In the genomic region with DNA sequence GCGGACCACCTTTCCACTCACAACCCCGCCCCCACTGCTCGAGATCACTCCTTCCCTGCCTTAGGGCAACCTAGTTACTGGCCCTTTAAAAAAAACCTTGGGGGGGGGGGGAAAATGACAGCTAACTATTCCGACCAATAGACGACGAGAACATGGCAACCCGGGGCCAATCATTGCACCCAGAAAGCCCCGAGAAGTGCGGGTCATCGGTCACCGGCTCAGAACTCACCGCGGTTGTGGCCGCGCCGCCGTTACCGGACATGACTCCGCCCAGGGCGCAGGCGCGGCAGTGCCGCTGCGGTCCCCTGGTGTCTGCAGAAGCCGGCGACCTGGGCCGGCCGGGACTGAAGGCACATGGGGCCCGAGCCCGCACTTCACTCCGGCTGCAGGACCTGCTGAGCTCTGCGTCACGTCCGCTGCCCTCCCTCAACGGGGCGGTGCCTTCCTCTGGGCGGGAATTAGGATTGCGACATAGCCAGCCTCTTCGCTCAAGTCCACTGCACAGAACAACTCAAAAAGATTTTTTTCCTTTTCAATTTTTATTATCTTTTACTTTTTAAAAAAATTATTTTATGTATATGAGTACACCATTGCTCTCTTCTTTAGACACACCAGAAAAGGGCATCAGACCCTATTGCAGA, we compare ENCODE assay signal across 8 mouse cellular contexts. TPM values are rescaled to one million over a fixed set of nuclear protein-coding genes. Genes with fewer than 3 reads are reported as not detected.
DNase-seq lines count a peak whose midpoint lies in the region; ATAC-seq and TF ChIP-seq lines count a peak whose summit lies in the region.

A gene (minus strand): TSS at position 448 of the 641 bp plus-strand sequence.

- H3K9me3 ChIP-seq in hindbrain, embryonic 16.5 days (ENCODE audit: control insufficient read depth, low read length), result no peaks in the 10 kb centered on the region

- peak within 1 kb of the TSS; percentile 77 for H3K4me3 ChIP-seq in hindbrain, embryonic 16.5 days (ENCODE audit: low read length)
- peak within 1 kb of the TSS; percentile 99 for H3K4me3 ChIP-seq in left cerebral cortex, adult 2 months

- H3K36me3 ChIP-seq in hindbrain, embryonic 16.5 days (ENCODE audit: control insufficient read depth, insufficient read depth, low read length), result peaks cover 18% of the 10 kb centered on the region

- no peaks in the 10 kb centered on the region for H3K27me3 ChIP-seq in hindbrain, embryonic 16.5 days (replicated peaks; ENCODE audit: control insufficient read depth, insufficient read depth, low read length)

- peak within 1 kb of the TSS; percentile 55 for H3K4me2 ChIP-seq in hindbrain, embryonic 16.5 days (ENCODE audit: low read length)

- peak; percentile 87 for DNase-seq in T-cell, adult 2 months (ENCODE audit: low spot score)
- DNase-seq in cerebellum, postnatal 4 days (ENCODE audit: low spot score in 2 of 2), result peak; percentile 61 to 82
- peak; percentile 94 for DNase-seq in gastrocnemius, adult 18-20 months (ENCODE audit: low spot score)
- DNase-seq in left cerebral cortex, adult 2 months (ENCODE audit: extremely low spot score in 1 of 2, low spot score in 2 of 2), result peak; percentile 86 to 87
- peak; percentile 88 to 94 for DNase-seq in right cerebral cortex, adult 2 months (ENCODE audit: low spot score in 2 of 2)
- peak; percentile 94 for DNase-seq in urinary bladder, postnatal 14 days (ENCODE audit: low spot score)

- intact Hi-C loops in left cerebral cortex, adult 2 months (cut with DNase I), result no loop called here

- peaks cover 5% of the 10 kb centered on the region for H3K4me1 ChIP-seq in hindbrain, embryonic 16.5 days (ENCODE audit: control insufficient read depth, insufficient read depth, low read depth, low read length)

- ATAC-seq in hindbrain, embryonic 16.5 days, result peak; percentile 97
- peak; percentile 90 for ATAC-seq in megakaryocyte, adult 5-6 weeks (ENCODE audit: poor library complexity, severe bottlenecking)

- peak within 1 kb of the TSS; percentile 99 for H3K27ac ChIP-seq in hindbrain, embryonic 16.5 days (ENCODE audit: low read depth, low read length)
- H3K27ac ChIP-seq in left cerebral cortex, adult 2 months, result peak within 1 kb of the TSS; percentile 100

- under 1% methylated on average over 39 of the region's 39 CpGs for WGBS in hindbrain, embryonic 16.5 days

- peak within 1 kb of the TSS; percentile 80 for H3K9ac ChIP-seq in hindbrain, embryonic 16.5 days (ENCODE audit: low read depth, low read length)

- TF ChIP-seq CTCF in left cerebral cortex, adult 2 months (IDR thresholded peaks at IDR 0.05), result no peak

RNA-seq across cellular contexts. Expression of the gene that starts here (rescaled TPM):
- total RNA-seq in gastrocnemius, adult 18-20 months (2021), result 10 to 100 TPM; 20.8 to 24.7 TPM
- polyA plus RNA-seq in hindbrain, embryonic 16.5 days (2015; fragmentation: Nextera tagmentation; extraction: Ambion mirVana), result 64.0 and 67.4 TPM in 2 replicates
- 10 to 100 TPM; 20.8 to 21.1 TPM for total RNA-seq in left cerebral cortex, adult 2 months (2021)
- total RNA-seq in megakaryocyte, adult 5-6 weeks (2015), result 63.1 and 83.4 TPM in 2 replicates
- 31.2 and 41.1 TPM in 2 replicates for total RNA-seq in megakaryocyte, adult 5-6 weeks (2017)

Comparison
In these comparisons a context has a peak if more than half of its experiments do, and no peak if none do; other contexts are left out.
1. Peak in every context shown above with its lines: DNase-seq, ATAC-seq, H3K4me3 ChIP-seq and H3K27ac ChIP-seq.